Mouse (Mus musculus): ENCODE results near the gene Vmn2r77.

DNA sequence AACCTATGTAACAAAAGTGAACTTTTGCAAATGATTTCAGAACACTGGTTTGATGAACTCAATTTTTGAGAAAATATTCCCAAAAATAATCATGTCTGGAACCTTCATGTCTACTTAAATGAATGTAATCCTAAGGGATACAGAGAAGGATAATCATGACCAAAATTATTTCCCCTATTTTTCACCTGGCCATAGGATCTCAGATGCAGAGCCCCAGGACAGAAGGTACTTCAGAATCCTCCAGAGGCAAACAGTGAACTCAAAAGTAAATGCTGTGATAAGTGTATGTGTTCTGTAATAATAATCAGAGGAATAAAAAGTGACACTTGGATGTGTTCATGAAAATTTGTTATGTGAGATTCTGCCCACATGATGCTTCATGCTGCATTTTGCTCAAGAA is at the start of gene Vmn2r77:
- TF ChIP-seq CTCF (IDR thresholded peaks at IDR 0.05; ENCODE audit: control insufficient read depth, insufficient read depth, insufficient replicate concordance, low read depth, low read length) (no peak), POLR2A (IDR thresholded peaks at IDR 0.05; ENCODE audit: control insufficient read depth, low read depth, low read length) (no peak)
